Mouse (Mus musculus) spleen, postnatal 4 days (tissue): ENCODE measurements around the gene Mlxipl.

ENCODE experiments used
- DNase-seq, 2 experiments: peaks; one replicate each; pipeline ENCODE4 v3.0.0; 2022; ENCODE audit warnings: low spot score in 2 of 2

The Mlxipl gene

DNA sequence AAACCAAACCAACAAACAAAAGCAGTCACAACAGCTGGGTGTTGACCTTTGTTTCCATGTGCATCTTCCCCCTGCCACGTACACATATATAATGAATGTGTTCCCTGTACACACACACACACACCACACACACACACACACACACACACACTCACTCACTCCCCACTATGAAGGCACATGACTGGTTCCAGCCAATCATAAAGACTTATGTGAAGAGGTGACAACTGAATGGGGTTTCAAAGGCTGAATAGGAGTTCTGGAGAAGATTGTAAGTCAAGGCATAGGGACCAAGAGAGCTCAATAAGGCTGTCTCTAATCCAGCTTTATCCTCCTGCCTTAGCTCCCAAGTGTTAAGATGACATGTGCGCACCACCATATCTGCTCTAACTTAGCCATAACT is 10.1 kb upstream of the Mlxipl start:
- DNase-seq = no peak

DNA sequence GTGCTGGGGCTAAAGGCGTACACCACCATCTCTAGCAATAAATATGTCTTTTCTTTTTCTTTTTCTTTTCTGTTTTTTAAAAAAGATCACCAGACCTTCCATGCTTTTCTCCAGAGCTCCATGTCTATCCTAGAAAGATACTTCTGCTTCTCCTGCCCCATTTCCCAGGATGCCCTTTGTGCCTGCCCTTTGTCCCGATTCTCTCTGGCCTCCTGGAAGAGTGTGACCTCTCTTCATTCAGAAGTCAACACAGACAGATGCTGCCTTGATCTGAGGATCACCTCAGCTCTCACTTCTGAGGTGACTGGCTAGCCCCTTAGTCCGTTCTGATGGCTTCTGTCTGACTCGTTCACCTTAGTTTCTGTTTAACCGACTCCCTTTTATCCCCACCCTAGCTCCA is 9.2 kb upstream of the Mlxipl start:
- no peak for DNase-seq

DNA sequence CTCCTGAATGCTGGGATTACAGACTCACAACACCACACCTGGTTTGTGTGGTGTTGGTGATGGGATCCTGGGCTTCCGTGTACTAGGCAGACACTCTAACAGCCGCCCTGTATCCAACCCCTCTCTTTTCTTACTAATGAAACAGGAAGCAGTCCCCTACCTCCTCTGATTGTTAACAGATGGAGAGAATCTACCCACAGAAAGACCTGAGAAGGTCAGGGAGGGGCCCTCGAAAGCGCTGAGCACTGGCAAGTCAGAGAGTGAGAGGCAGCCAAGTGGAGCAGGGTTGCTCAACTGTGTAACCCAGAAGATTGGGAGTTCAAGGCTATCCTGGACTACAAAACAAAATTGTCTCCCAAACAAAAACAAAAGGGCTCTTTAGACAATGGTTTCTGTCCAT is 2.8 kb upstream of the Mlxipl start:
- DNase-seq = no peak

DNA sequence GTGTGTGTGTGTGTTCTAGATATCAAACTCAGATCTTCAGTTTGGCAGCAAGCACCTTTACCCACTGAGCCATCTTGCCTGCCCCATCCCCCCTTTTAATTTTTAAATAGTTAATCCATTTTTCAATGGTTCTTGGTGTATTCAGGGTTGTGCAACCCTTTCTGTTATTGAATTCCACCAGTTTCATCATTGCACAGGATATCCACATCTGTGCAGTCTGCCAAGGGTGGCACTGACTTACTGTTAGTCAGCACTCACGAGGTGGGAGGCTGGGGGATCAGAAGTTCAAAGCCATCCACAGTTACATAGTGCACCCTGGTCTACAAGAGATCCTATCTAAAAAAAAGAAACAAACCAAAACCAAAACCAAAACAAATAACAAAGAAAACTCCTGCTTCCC is 11.3 kb downstream of the Mlxipl start:
- DNase-seq = no peak

DNA sequence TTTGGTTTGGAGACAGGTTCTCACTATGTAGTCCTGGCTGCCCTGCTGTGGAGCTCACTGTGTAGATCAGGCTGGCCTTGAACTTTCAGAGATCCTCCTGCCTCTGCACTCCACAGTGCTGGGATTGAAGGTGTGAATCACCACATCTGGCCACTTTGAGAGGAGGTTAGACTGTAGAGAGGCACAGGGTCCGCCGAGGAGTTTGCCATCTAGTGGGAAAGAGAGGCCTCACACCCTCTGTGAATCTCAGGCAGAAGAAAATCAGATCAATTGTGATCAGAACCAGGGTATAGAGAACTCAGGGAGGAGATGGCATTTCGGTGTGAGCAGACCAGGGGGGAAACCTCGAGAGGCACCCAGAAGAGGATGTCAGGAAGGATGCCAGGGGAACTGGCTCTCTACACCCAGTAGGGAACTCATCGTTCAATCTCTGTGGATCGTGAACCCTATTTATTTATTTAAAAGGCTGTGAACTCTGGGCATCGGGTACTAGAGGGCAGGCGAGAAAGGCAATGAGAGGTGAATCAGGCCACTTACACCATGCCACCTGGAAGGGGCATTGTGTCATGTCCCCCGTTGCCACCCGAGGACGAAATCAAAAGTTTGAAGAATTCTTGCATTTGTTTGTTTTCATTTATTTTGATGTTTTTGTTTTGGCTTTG is 14.4 kb downstream of the Mlxipl start:
- DNase-seq = no peak

DNA sequence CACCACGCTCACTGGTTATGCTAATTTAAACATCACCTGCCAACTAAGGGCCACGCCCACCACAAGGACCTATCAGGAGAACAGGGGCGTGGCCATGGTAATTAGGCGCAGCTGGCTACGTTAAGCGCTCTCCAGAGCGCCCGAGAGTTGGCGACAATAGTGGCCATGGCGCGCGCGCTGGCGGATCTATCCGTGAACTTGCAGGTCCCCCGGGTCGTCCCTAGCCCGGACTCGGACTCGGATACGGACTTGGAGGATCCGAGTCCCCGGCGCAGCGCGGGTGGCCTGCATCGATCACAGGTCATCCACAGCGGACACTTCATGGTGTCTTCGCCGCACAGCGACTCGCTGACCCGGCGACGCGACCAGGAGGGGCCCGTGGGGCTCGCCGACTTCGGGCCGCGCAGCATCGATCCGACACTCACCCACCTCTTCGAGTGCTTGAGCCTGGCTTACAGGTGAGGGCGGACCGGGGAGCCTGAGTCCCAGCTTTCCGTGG is 17.1 kb downstream of the Mlxipl start:
- peak; percentile 71 to 79 for DNase-seq

DNA sequence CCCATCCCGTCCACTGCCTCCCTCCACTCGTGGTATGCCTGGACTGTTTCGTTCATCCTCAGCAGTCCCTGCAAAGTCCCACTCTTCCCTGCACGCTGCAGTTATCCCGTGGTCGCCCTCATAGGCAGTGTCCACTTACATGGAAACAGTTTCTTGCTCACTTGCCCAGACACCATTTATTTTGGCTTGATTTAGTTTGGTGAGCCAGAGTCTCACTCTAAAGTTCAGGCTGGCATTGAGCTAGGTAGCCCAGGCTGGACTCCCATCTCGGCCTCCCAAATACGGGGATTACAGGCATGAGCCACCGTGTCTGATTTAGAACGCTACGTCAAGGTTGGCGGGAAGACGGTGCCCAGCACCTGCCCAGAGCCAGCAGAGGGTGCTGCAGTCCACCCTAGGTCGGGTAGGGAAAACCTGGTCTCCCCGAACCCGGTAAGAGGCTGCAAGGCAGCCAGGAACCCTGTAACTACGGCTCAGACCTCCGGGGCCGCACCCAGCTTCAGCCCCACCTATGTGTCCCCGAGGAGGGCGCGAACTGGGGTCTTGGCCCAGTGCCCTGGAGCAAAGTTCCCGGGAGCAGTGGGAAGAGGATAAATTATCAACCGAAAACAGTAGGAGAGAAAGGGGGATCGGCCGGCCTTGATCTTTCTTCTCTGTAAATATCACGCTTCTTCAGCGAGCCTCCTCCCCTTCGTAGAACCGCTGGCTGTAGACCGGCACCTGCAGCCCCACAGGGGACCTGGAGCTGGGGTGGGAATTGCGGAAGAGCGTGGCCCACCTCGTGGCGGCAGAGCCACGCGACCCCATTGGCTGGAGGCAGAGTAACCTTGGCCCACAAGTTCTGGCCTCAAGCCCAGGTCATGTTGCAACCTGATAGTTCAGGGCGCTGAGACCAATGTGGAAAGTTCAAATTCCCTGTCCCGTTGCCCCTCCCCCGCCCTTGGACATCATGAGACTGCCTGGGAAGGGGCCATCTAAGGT is 18.1 kb downstream of the Mlxipl start:
- peak; percentile 32 to 68 for DNase-seq

DNA sequence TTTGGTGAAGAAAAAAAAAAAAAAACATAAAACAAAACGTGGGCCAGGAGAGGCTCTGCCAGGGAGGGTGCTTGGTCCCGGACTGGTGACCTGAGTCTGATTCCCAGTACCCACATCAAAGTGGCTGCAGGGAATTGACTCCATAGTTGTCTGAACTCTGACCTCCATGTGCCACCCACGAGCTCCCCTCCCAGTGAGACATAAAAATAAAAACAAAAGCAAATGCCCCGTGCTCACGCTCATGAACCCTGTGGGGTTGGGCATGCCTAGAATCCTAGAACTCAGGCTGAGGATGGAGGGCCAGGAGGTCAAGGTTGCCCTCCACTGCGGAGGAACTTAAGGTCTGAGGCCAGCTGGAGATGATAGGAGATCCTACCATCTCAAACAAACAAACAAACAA is 19.3 kb downstream of the Mlxipl start:
- no peak for DNase-seq

DNA sequence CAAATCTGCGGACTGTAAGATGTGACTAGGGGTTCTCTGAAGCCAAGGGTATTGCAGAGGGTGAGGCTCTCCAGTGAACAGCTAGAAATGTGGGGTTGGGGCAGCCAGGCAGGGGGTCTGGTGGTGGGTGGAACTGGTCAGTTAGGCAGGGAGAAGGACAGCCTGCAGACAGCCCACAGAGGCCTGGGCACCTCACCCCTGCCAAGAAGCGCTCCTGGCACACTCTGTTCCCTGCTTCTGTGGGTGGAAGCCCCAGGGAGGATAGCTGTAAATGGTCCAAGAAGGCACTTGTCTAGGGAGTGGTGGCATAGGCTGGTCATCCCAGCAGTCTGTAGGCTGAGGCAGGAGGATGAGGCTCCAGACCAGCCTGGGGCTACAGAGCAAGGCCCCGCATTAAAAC is 19.7 kb downstream of the Mlxipl start:
- no peak for DNase-seq

DNA sequence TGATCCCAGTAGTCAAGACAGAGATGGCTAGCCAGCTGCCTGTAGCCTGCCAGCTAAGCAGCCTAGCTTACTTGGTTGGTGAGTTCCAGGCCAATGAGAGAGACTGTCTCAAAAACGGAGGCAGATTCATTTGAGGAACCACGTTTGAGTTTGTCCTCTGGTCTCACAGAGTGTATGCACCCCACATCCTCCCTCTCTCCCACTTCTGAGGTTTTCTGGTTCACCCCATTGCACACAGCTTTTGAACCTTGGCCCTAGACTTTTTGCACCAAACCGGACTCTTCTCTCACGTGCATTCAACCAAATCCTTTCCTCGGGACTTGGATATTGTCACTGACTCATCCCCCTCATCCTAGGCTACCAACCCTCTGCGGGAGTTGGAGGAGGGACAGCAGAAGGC is 20.3 kb downstream of the Mlxipl start:
- no peak for DNase-seq

DNA sequence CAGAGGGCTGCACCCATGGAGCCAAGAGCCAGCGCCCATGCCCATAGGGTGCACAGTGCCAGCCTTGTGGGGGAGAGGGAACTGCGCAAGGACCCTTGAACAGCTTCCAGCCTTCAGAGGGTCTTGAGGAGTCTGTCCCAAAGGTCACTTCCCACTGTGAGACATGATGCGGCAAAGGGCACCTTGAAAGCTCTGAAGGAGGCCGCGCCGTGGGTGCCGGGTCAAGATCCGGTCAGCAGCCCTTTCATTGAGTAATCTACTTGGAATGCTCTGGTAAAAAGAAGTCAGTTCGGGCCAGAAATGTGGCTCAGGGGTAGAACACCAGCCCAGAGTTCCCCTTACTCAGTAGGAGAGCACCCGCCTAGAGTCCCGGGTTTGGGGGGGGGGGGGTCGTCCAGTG is 24.1 kb downstream of the Mlxipl start:
- DNase-seq = no peak

DNA sequence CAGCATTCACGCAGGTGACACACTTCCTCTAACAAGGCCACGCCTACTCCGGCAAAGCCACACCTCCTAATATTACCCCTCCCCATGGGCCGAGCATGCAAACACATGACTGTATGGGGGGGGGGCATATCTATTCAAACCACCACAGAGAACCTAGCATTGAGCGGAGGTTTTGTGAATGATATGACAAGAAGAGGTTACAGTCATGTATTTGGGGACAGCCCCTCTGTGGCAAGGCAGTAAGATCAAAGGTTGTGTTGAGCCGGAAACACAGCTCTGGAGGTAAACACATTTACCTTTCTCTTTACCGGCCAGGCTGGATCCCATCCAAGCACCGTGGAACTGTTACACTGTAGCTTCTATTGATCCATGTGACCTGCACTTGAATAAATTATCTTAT is 25.6 kb downstream of the Mlxipl start:
- DNase-seq = no peak

DNA sequence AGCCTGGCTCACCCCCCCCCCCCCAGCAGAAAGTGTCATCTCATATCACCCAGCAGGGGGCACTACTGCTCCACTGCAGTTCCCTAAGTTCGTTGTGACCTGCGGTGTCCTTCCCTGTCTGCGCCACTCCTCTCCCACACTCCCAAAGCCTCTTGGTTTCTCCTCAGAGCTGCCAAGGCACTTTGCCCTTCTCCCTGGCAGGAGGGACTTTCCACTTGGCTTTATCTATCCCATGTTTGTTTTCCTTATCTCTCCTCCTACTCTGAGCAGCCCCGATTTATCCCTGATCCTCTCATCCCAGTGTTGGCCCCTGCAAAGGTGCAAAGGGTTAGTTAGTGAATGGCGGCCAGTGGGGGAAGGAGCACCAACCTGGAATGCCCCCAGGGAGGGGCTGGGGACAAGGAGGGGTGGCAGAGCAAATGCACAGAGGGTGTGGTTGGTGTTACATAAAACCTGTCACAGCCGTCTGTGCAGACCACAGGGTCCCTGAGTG is 28.9 kb downstream of the Mlxipl start:
- DNase-seq = peak; percentile 45 to 79

DNA sequence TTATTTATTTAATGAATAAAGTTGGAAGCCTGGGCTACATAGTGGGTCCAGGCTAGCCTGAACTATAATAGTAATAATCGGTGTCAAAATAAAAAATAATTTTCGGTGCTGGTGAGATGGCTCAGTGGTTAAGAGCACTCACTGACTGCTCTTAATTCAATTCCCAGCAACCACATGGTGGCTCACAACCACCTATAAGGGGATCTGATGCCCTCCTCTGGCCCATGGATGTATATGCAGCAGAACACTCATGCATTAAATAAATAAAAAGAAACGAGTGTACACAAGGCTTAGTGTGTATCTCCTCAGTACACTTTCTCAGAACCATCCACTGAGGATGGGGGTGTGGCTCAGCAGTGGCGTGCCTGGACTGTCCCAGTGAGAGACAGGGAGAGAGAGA is 31.1 kb downstream of the Mlxipl start:
- DNase-seq = no peak

DNA sequence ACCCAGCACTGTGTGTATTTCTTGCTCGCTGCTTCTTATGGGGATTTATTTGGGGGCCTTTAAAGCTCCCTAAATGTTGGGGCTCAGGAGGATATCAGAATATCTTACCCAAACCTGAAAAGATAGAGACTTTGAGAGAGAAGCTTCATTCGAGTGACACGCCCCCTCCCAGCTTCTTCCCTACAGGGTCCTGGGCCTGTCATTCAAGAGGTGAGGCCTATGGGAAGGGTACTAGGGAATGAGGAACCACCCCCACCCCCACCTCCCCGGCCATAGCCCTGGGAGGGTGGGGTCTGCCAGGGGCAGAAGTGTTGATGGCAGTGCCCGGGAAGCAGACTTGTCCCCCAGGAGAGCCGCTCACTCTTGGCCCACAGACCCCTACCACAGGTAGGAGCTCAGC is 36.4 kb downstream of the Mlxipl start:
- DNase-seq = no peak

DNA sequence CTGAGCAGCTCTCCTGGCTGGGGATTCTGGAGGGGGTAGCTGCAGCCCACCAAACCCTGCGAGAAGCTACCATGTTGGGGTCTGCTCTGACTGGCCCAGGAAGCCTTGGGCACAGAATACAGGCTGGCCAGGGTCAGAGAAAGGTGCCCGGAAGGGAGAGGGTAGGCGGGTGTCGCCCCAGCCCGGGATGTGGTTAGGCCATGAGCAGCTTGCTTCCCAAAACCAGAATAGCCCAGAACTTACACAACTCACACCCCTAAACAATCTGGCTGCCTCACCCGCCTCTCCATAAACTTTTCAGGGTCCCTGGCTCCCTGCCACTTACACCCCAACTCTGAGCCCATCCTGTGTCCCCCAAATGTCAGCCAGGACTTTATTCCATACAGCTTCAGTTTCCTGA is 38.0 kb downstream of the Mlxipl start:
- no peak for DNase-seq

DNA sequence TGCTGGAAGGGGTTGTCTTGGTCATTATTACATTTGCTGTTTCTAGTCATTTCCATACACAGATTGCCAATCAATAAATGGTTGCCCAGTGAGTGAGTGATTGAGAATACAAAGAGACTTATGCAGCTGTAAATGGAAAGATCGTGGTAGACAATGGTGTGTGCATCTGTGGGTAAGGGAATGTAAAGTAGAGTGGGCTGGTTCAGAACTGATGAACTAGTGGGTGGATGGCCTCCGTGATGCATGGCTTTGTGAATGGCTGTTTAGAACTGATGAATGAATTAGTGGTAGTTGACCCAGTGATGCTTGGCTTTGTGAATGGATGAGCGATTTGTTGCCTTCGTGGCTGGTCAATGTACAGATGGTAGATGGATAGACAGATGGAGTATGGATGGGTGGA is 40.1 kb downstream of the Mlxipl start:
- DNase-seq = no peak

DNA sequence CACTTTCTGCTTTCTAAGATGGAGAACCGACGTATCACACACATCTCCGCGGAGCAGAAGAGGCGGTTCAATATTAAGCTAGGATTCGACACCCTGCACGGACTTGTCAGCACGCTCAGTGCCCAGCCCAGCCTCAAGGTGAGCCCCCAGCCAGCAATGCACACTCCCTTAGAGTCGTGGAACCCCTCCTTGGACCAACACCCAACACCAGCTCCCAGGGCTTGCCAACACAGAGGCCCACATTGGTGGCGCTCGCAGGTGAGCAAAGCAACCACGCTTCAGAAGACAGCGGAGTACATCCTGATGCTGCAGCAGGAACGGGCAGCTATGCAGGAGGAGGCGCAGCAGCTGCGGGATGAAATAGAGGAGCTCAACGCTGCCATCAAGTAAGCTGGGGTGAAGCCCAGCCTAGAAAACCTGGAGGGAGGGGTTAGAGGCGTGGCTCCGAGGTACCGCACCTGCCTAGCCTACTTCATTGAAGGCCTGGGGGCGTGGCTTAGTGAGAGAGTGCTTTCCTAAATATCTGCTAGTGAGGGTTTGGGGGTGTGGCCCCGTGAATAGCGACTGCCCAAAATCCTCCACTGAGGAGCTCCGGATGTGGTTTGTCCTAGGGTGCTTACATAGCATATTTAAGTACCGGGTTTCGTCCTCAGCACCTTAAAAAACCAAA is 44.2 kb downstream of the Mlxipl start:
- peak; percentile 56 to 70 for DNase-seq

DNA sequence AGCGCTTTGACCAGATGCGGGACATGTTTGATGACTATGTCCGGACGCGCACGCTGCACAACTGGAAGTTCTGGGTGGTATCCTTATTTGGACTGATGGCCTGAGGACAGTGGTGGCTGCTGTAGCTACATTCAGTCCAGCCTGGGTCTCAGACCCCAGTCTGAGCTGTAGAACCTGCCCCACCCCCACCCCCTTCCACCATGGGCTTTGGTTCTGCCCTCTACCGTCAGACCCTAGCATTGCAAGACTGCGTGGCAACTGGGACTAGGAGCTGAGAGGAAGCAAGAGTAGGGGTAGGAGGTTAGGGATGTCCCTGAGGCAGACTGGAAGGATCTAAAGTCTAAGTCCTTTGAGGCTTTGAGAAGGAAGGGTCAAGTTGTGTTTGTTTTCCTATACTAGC is 44.8 kb downstream of the Mlxipl start:
- peak; percentile 40 to 75 for DNase-seq

DNA sequence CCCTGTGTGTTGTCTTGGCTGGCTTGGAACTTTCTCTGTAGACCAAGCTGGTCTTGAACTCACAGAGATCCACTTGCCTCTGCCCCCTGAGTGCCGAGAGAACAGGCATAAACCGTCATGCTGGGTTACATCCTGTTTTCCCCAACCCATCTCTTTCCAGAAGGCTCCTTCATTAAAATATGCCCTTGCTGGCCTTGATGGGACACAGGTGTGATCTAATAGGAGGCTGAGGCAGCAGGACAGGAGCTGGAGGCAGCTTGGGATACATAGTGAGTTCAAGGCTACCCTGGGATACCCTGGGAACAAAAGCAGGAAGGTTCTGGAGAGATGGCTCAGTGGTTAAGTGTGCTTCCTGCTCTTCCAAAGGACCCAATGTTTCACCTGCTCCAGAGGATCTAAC is 50.2 kb downstream of the Mlxipl start:
- no peak for DNase-seq

DNA sequence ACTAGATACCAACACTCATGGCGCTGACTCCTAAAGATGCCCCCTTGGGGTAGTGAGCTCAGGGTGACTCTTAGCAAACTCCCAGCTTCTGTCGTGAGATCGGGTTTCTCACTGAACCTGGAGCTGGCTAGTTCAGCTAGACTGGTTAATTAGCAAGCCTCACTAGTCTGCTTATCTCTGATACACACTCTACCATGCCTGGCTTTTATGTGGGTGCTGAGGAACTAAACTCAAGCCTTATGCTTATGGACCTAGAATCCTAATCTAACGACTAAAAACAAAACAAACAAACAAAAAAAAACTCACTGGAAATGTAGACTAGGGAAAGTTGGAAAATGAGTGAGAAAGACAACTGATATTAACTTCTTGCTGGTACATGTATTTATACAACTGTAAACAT is 54.8 kb downstream of the Mlxipl start:
- DNase-seq = no peak

DNA sequence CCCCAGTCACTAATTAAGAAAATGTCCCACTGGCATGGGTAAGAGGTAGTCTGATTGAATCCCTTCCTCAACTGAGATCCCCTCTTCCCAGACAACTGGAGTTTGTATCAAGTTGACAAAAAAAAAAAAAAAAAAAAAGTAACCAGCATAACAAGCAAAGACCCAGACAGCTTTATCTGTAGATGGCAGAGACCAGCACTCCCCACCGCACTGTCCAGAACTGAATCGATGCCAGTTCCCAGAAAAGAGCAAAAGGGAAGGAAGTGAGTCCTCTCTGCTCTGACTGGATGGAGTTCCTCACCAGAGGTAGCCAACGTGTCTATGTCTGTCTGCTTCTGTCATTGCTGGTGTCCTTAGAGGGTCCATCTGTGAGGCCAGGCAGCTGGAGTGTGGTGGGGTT is 55.8 kb downstream of the Mlxipl start:
- DNase-seq = no peak
